Mouse (Mus musculus): Measurements from ENCODE around the gene Rpl26. TPM values are rescaled to one million over a fixed set of nuclear protein-coding genes. Genes with fewer than 3 reads are reported as not detected.

Gene Rpl26
- polyA plus RNA-seq, 2 experiments: 850 to 1,827 TPM

GRCm38 (mm10) chr11:68888253-68888652 lies 13.1 kb upstream of the Rpl26 start, which contains the start of gene Rnf222:
Gene Rnf222, plus strand, starts transcription at chr11:68888553.
- no peak within 1 kb of the TSS for H3K4me3 ChIP-seq (ENCODE audit: insufficient read depth in 1 of 2, low read depth in 2 of 2, low read length in 2 of 2)
- H3K9me3 ChIP-seq (ENCODE audit: control insufficient read depth, low read length): no peaks in the 10 kb centered on the region
- H3K27me3 ChIP-seq (ENCODE audit: control insufficient read depth, insufficient read depth, low read length): no peaks in the 10 kb centered on the region
- no peaks in the 10 kb centered on the region for H3K36me3 ChIP-seq (replicated peaks; ENCODE audit: control insufficient read depth, insufficient read depth, low read depth)
- H3K4me2 ChIP-seq (ENCODE audit: low read depth): no peak within 1 kb of the TSS
- H3K27ac ChIP-seq: no peak within 1 kb of the TSS
- peaks cover 19 to 30% of the 10 kb centered on the region in 2 experiments for H3K4me1 ChIP-seq (replicated peaks; ENCODE audit: control insufficient read depth in 2 of 2, insufficient read depth in 2 of 2, low read length in 1 of 2)
- DNase-seq (ENCODE audit: low read depth in 3 of 3, low spot score in 3 of 3) (no peak), ATAC-seq (ENCODE audit: insufficient read depth) (no peak)
- 40% methylated on average over 6 of the region's 6 CpGs for WGBS (ENCODE audit: insufficient replicate concordance)
- no peak for TF ChIP-seq EP300 (IDR thresholded peaks at IDR 0.05; ENCODE audit: low read depth)
- TF ChIP-seq CTCF (IDR thresholded peaks at IDR 0.05; ENCODE audit: low read depth): no peak
- no peak within 1 kb of the TSS for H3K9ac ChIP-seq (replicated peaks)

GRCm38 (mm10) chr11:68888653-68889052 lies 12.7 kb upstream of the Rpl26 start:
- WGBS (ENCODE audit: insufficient replicate concordance): 45% methylated on average over 2 of the region's 2 CpGs
- no peaks in the 10 kb centered on the region for H3K27me3 ChIP-seq (ENCODE audit: control insufficient read depth, insufficient read depth, low read length)
- no peak for DNase-seq (ENCODE audit: low read depth in 3 of 3, low spot score in 3 of 3)
- no peak overlapping the region for H3K4me3 ChIP-seq (ENCODE audit: insufficient read depth in 1 of 2, low read depth in 2 of 2, low read length in 2 of 2)
- ATAC-seq (ENCODE audit: insufficient read depth): no peak
- peaks cover 17 to 26% of the 10 kb centered on the region in 2 experiments for H3K4me1 ChIP-seq (replicated peaks; ENCODE audit: control insufficient read depth in 2 of 2, insufficient read depth in 2 of 2, low read length in 1 of 2)
- H3K9ac ChIP-seq (replicated peaks): no peak overlapping the region
- no peaks in the 10 kb centered on the region for H3K36me3 ChIP-seq (replicated peaks; ENCODE audit: control insufficient read depth, insufficient read depth, low read depth)
- H3K9me3 ChIP-seq (ENCODE audit: control insufficient read depth, low read length): no peaks in the 10 kb centered on the region
- no peak overlapping the region for H3K4me2 ChIP-seq (ENCODE audit: low read depth)
- no peak for TF ChIP-seq EP300 (IDR thresholded peaks at IDR 0.05; ENCODE audit: low read depth)
- no peak overlapping the region for H3K27ac ChIP-seq

- ATAC-seq (ENCODE audit: insufficient read depth) (no peak), DNase-seq (ENCODE audit: low read depth in 3 of 3, low spot score in 3 of 3) (no peak)
- TF ChIP-seq EP300 (IDR thresholded peaks at IDR 0.05; ENCODE audit: low read depth) (no peak), CTCF (IDR thresholded peaks at IDR 0.05; ENCODE audit: low read depth) (no peak)
- Histone ChIP-seq H3K9me3 (ENCODE audit: control insufficient read depth, low read length) (no peaks in the 10 kb centered on the region), H3K9ac (replicated peaks) (no peak overlapping the region), H3K4me2 (ENCODE audit: low read depth) (no peak overlapping the region), H3K4me3 (ENCODE audit: insufficient read depth in 1 of 2, low read depth in 2 of 2, low read length in 2 of 2) (no peak overlapping the region), H3K27me3 (ENCODE audit: control insufficient read depth, insufficient read depth, low read length) (no peaks in the 10 kb centered on the region), H3K4me1 (replicated peaks; ENCODE audit: control insufficient read depth in 2 of 2, insufficient read depth in 2 of 2, low read length in 1 of 2) (peaks cover 7 to 11% of the 10 kb centered on the region in 2 experiments), H3K36me3 (replicated peaks; ENCODE audit: control insufficient read depth, insufficient read depth, low read depth) (no peaks in the 10 kb centered on the region), H3K27ac (no peak overlapping the region)
- 27% methylated on average over 2 of the region's 2 CpGs for WGBS (ENCODE audit: insufficient replicate concordance)
Measured at GRCm38 (mm10) chr11:68890625-68891024, 10.8 kb upstream of the Rpl26 start.

- Histone ChIP-seq H3K27me3 (ENCODE audit: control insufficient read depth, insufficient read depth, low read length) (no peaks in the 10 kb centered on the region), H3K4me1 (replicated peaks; ENCODE audit: control insufficient read depth in 2 of 2, insufficient read depth in 2 of 2, low read length in 1 of 2) (peaks cover 13 to 22% of the 10 kb centered on the region in 2 experiments), H3K36me3 (replicated peaks; ENCODE audit: control insufficient read depth, insufficient read depth, low read depth) (no peaks in the 10 kb centered on the region), H3K4me3 (ENCODE audit: insufficient read depth in 1 of 2, low read depth in 2 of 2, low read length in 2 of 2) (no peak overlapping the region), H3K9me3 (ENCODE audit: control insufficient read depth, low read length) (no peaks in the 10 kb centered on the region), H3K9ac (replicated peaks) (no peak overlapping the region), H3K27ac (no peak overlapping the region), H3K4me2 (ENCODE audit: low read depth) (no peak overlapping the region)
- DNase-seq (ENCODE audit: low read depth in 3 of 3, low spot score in 3 of 3) (no peak), ATAC-seq (ENCODE audit: insufficient read depth) (no peak)
- 52% methylated on average over 5 of the region's 5 CpGs for WGBS (ENCODE audit: insufficient replicate concordance)
- TF ChIP-seq EP300 (IDR thresholded peaks at IDR 0.05; ENCODE audit: low read depth): no peak
- no peak for TF ChIP-seq CTCF (IDR thresholded peaks at IDR 0.05; ENCODE audit: low read depth)
Measured at GRCm38 (mm10) chr11:68891823-68892222, 9.6 kb upstream of the Rpl26 start.

- H3K27ac ChIP-seq: no peak overlapping the region
- DNase-seq (ENCODE audit: low read depth in 3 of 3, low spot score in 3 of 3) (no peak), ATAC-seq (ENCODE audit: insufficient read depth) (no peak)
- H3K9ac ChIP-seq (replicated peaks): no peak overlapping the region
- TF ChIP-seq EP300 (IDR thresholded peaks at IDR 0.05; ENCODE audit: low read depth): no peak
- no peak for TF ChIP-seq CTCF (IDR thresholded peaks at IDR 0.05; ENCODE audit: low read depth)
- H3K36me3 ChIP-seq (replicated peaks; ENCODE audit: control insufficient read depth, insufficient read depth, low read depth): no peaks in the 10 kb centered on the region
- 22% methylated on average over 15 of the region's 15 CpGs for WGBS (ENCODE audit: insufficient replicate concordance)
- no peaks in the 10 kb centered on the region for H3K9me3 ChIP-seq (ENCODE audit: control insufficient read depth, low read length)
- H3K4me1 ChIP-seq (replicated peaks; ENCODE audit: control insufficient read depth in 2 of 2, insufficient read depth in 2 of 2, low read length in 1 of 2): peaks cover 17 to 26% of the 10 kb centered on the region in 2 experiments
- no peaks in the 10 kb centered on the region for H3K27me3 ChIP-seq (ENCODE audit: control insufficient read depth, insufficient read depth, low read length)
- H3K4me2 ChIP-seq (ENCODE audit: low read depth): peak overlapping the region; percentile 7
- H3K4me3 ChIP-seq (ENCODE audit: insufficient read depth in 1 of 2, low read depth in 2 of 2, low read length in 2 of 2): no peak overlapping the region
Measured at GRCm38 (mm10) chr11:68892233-68892832, 9.1 kb upstream of the Rpl26 start.

All from liver, embryonic 14.5 days (tissue).